Mouse (Mus musculus) G1E (cell line): ENCODE measurements around the gene Slc29a1.

Experiments used
- CTCF ChIP-seq: IDR thresholded peaks from 2 replicates; pipeline ENCODE4 v1.5.1; 2012; ENCODE audit warnings: low read depth, low read length, inconsistent platforms, mixed read lengths
- GATA1 ChIP-seq: IDR thresholded peaks from 2 replicates; pipeline ENCODE4 v1.6.1; 2012; ENCODE audit warnings: borderline replicate concordance, low read length, inconsistent platforms, mixed read lengths

DNA sequence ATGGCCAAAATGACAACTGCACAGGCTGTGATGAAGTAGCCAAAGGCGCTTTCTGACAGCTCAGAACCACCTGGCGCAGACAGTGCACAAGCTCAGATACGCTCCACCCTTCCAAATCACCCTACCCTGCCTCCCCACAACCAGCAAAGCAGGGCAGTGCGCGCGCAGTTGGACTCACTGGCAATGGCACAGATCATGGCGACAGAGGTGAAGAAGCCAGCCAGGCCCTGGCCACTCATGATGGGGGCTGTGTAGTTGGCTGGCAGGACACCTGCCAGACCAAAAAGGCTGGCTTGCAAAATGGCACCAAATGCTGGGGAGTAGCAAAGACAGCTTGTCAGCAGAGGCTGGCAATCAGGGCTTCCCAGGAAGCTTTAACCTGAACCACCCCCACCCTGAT is 10.2 kb downstream of the Slc29a1 start:
- TF ChIP-seq CTCF = no peak
- TF ChIP-seq GATA1 = no peak
